Mouse (Mus musculus): ENCODE results near the gene Reln.

DNA sequence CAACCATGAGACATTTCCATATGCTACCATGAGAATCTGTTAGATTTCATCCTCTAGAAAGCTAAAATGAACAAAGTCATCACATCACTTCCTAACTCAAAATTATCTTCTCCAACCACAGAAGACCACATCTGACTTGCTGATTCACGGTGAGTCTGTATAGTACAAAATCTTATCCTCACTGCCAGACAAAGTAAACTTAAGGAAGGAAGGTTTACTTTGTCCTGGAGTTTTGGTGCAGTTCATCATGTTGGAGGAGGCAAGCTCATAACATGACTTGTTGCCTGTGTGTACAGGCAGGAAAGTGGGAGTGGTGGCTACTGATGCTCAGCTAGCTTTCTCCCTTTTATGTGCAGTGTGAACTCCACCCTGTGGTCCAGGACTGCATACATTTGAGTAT, 26.7 kb downstream of the Reln start:
- TF ChIP-seq MYOD1 (IDR thresholded peaks at IDR 0.05; ENCODE audit: control insufficient read depth in 1 of 3, insufficient read length in 2 of 3, low read depth in 2 of 3) (no peak), POLR2A (IDR thresholded peaks at IDR 0.05; ENCODE audit: insufficient read length, low read depth) (no peak), USF1 (IDR thresholded peaks at IDR 0.05; ENCODE audit: low read depth) (no peak), MAX (IDR thresholded peaks at IDR 0.05; ENCODE audit: low read depth) (no peak), E2F4 (IDR thresholded peaks at IDR 0.05; ENCODE audit: insufficient read depth) (no peak)
